Mouse (Mus musculus) lung, adult 10 weeks (tissue): ENCODE measurements around the gene Sh3bp5. TPM values are rescaled to one million over a fixed set of nuclear protein-coding genes. Genes with fewer than 3 reads are reported as not detected.

Source experiments
- polyA plus RNA-seq: library from polyadenylated mRNA; stranded (reverse); fragments of 350-450 nt; fragmentation: Illumina TruSeq; extraction: RNeasy Lipid Tissue Mini Kit (QIAGEN cat#74804); gene quantifications from one replicate; pipeline ENCODE4 v1.2.3, GENCODE M21; 2014; ENCODE audit warnings: low read depth, low replicate concordance; ENCODE audit not compliant: insufficient read depth

Sh3bp5 gene
- 43.7 TPM for polyA plus RNA-seq

GRCm38 (mm10) chr14:31435930-31436693 lies at the start of gene Sh3bp5:
TSS of gene Sh3bp5 (minus strand) at chr14:31436078.

DNA sequence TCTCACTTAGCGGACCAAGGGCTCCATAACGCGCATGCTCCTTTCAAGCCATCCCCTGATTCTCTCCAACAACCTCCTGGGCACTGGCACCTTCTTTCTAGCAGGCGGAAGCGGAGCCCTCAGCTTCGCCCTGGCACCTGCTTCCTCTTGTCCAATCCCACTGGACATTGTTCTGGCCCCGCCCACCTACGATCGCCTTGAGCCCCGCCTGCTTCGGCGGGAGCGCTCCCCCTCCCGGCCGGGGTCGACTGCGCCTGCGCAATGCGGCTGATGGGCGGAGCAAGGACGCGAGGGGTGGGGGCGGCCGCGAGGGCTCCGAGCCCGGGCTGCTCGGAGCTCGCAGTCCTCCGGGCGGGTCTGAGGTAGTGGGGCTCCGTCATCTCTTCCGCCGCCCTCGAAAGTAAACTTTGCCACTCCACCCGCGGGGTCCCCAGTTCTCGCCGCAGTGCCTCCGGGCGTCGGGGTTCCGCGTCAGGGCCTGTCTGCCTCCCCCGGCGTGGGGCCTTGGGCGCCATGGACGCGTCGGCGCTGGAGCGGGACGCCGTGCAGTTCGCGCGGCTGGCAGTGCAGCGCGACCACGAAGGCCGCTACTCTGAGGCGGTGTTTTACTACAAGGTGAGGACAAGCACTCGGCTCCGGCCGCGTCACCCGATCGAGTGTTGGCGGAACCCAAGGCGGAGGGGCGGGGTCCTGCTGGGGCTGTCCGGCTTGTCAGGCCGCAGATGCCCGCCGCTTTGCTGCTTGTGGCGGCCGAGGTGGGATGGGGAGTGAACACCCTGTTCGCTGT lies 99.3 kb downstream of the Sh3bp5 start, which contains the start of gene Capn7:
Gene Capn7 (plus strand): TSS at position 270 of the 787 bp plus-strand sequence.

GRCm38 (mm10) chr14:31323849-31324792 lies 111.8 kb downstream of the Sh3bp5 start, which contains the start of gene Dnah1:
TSS of gene Dnah1 (minus strand) at chr14:31323896.

Other genes starting within 250 kb of the Sh3bp5 start
- 76.0 TPM for gene Tnnc1, start 227.8 kb downstream of the Sh3bp5 start, polyA plus RNA-seq
- 81.2 TPM for gene Nisch, start 219.1 kb downstream of the Sh3bp5 start, polyA plus RNA-seq
- gene Sema3g, start 218.2 kb downstream of the Sh3bp5 start, polyA plus RNA-seq = 65.0 TPM
- 5.0 TPM for gene Phf7, start 184.8 kb downstream of the Sh3bp5 start, polyA plus RNA-seq
- 25.0 TPM for gene Bap1, start 184.6 kb downstream of the Sh3bp5 start, polyA plus RNA-seq
- 0.99 TPM for gene Dnah1, start 112.2 kb downstream of the Sh3bp5 start, polyA plus RNA-seq
- gene Capn7, start 99.4 kb downstream of the Sh3bp5 start, polyA plus RNA-seq = 14.6 TPM
- 13.1 TPM for gene Eaf1, start 58.3 kb upstream of the Sh3bp5 start, polyA plus RNA-seq
- gene Mettl6, start 59.0 kb upstream of the Sh3bp5 start, polyA plus RNA-seq = 17.1 TPM
- gene Colq, start 155.3 kb upstream of the Sh3bp5 start, polyA plus RNA-seq = 13.2 TPM
- not detected for gene Gm49387, start 204.8 kb upstream of the Sh3bp5 start, polyA plus RNA-seq
- gene Btd, start 204.9 kb upstream of the Sh3bp5 start, polyA plus RNA-seq = 16.1 TPM
- 9.9 TPM for gene Hacl1, start 205.2 kb upstream of the Sh3bp5 start, polyA plus RNA-seq